Mouse (Mus musculus): ENCODE measurements around the gene BC117090. TPM values are rescaled to one million over a fixed set of nuclear protein-coding genes. Genes with fewer than 3 reads are reported as not detected.
"Not testable (repeated sequence)": the region's sequence is repeated elsewhere in the genome, so short reads cannot be mapped to it uniquely, and the experiment has no call there.

Gene BC117090
- polyA plus RNA-seq (2014; fragmentation: Nextera tagmentation; extraction: Ambion mirVana) = 1.2 TPM in 1 of 2 replicates, not detected in the other

GRCm38 (mm10) chr16:36334232-36334631 is at the start of gene BC117090:
Gene BC117090, minus strand, starts transcription at chr16:36334332.
- Histone ChIP-seq H3K4me1 (ENCODE audit: control insufficient read depth, insufficient read depth, low read length) (no peaks in the 10 kb centered on the region), H3K4me2 (ENCODE audit: low read depth, low read length) (no peak within 1 kb of the TSS), H3K36me3 (ENCODE audit: control insufficient read depth, insufficient read depth, low read length) (no peaks in the 10 kb centered on the region), H3K9me3 (ENCODE audit: control insufficient read depth, low read length) (no peaks in the 10 kb centered on the region), H3K27me3 (replicated peaks; ENCODE audit: control insufficient read depth, insufficient read depth, low read length) (no peaks in the 10 kb centered on the region), H3K4me3 (ENCODE audit: low read depth, low read length) (no peak within 1 kb of the TSS), H3K27ac (replicated peaks; ENCODE audit: low read depth, low read length) (no peak within 1 kb of the TSS), H3K9ac (ENCODE audit: low read depth, low read length) (no peak within 1 kb of the TSS)
- ATAC-seq (ENCODE audit: low read depth) = no peak
- no peak for DNase-seq (ENCODE audit: low spot score)
- 67% methylated on average over 3 of the region's 3 CpGs for WGBS

- not testable (repeated sequence) for H3K4me2 ChIP-seq (ENCODE audit: low read depth, low read length); H3K36me3 ChIP-seq (ENCODE audit: control insufficient read depth, insufficient read depth, low read length); H3K4me1 ChIP-seq (ENCODE audit: control insufficient read depth, insufficient read depth, low read length); DNase-seq (ENCODE audit: low spot score); H3K27ac ChIP-seq (replicated peaks; ENCODE audit: low read depth, low read length); H3K9me3 ChIP-seq (ENCODE audit: control insufficient read depth, low read length); H3K4me3 ChIP-seq (ENCODE audit: low read depth, low read length); H3K27me3 ChIP-seq (replicated peaks; ENCODE audit: control insufficient read depth, insufficient read depth, low read length); ATAC-seq (ENCODE audit: low read depth); H3K9ac ChIP-seq (ENCODE audit: low read depth, low read length)
- 70% methylated on average over 3 of the region's 3 CpGs for WGBS
These were observed 33.5 kb upstream of the BC117090 start, which contains the start of gene BC100530 for GRCm38 (mm10) chr16:36367648-36368047. Gene BC100530, minus strand, starts transcription at chr16:36367748.

DNA sequence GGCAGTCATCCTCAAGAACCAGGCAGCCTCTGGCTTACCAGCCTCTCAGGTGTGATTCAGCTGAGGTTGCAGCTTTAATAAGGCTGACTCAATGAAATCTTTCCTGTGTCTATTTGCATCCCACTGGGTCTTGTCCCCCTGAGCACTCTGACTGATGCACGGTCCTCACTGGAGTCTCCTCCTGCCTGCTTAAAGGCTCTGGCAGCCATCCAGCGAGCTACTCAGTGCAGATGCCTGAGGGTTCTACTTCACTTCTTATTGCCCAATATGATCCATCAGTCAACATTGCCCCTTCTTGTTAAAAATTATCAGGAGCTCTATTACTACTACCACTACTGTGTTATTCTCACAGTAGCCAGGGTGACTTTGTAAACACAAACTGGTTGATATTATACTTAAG is 3.0 kb upstream of the BC117090 start:
- DNase-seq (ENCODE audit: low spot score) (peak; percentile 63), ATAC-seq (ENCODE audit: low read depth) (no peak)
- Histone ChIP-seq H3K4me3 (ENCODE audit: low read depth, low read length) (no peak overlapping the region), H3K27ac (replicated peaks; ENCODE audit: low read depth, low read length) (no peak overlapping the region), H3K9ac (ENCODE audit: low read depth, low read length) (no peak overlapping the region), H3K27me3 (replicated peaks; ENCODE audit: control insufficient read depth, insufficient read depth, low read length) (no peaks in the 10 kb centered on the region), H3K9me3 (ENCODE audit: control insufficient read depth, low read length) (no peaks in the 10 kb centered on the region), H3K4me2 (ENCODE audit: low read depth, low read length) (no peak overlapping the region), H3K36me3 (ENCODE audit: control insufficient read depth, insufficient read depth, low read length) (no peaks in the 10 kb centered on the region), H3K4me1 (ENCODE audit: control insufficient read depth, insufficient read depth, low read length) (no peaks in the 10 kb centered on the region)
- WGBS = 38% methylated on average over 2 of the region's 2 CpGs

DNA sequence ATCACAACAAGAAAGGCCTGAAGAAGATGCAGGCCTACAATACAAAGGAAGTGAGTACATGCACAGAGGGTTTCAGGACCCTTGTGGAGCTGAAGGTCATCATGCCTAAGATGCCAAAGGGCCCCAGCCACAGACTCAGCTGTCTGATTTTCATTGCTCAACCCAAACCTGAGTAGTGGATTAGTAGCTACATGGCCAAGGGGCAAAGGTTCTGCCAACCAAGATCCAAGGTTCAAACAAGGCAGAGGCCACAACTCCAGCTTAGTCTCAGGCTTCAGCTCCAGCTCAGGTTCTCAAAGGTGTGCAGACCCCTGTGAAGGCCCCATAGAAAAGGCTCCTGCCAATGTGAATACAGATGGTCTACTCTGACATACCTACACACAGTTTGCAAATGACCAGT is 14.8 kb downstream of the BC117090 start:
- ATAC-seq (ENCODE audit: low read depth) = no peak
- no peak overlapping the region for H3K27ac ChIP-seq (replicated peaks; ENCODE audit: low read depth, low read length)
- H3K36me3 ChIP-seq (ENCODE audit: control insufficient read depth, insufficient read depth, low read length) = no peaks in the 10 kb centered on the region
- no peaks in the 10 kb centered on the region for H3K9me3 ChIP-seq (ENCODE audit: control insufficient read depth, low read length)
- no peak overlapping the region for H3K9ac ChIP-seq (ENCODE audit: low read depth, low read length)
- no peak overlapping the region for H3K4me3 ChIP-seq (ENCODE audit: low read depth, low read length)
- H3K4me2 ChIP-seq (ENCODE audit: low read depth, low read length) = no peak overlapping the region
- no peaks in the 10 kb centered on the region for H3K4me1 ChIP-seq (ENCODE audit: control insufficient read depth, insufficient read depth, low read length)
- DNase-seq (ENCODE audit: low spot score) = no peak
- H3K27me3 ChIP-seq (replicated peaks; ENCODE audit: control insufficient read depth, insufficient read depth, low read length) = no peaks in the 10 kb centered on the region

- H3K4me1 ChIP-seq (ENCODE audit: control insufficient read depth, insufficient read depth, low read length); H3K4me3 ChIP-seq (ENCODE audit: low read depth, low read length); H3K27ac ChIP-seq (replicated peaks; ENCODE audit: low read depth, low read length); DNase-seq (ENCODE audit: low spot score); ATAC-seq (ENCODE audit: low read depth); H3K4me2 ChIP-seq (ENCODE audit: low read depth, low read length); H3K36me3 ChIP-seq (ENCODE audit: control insufficient read depth, insufficient read depth, low read length); H3K9me3 ChIP-seq (ENCODE audit: control insufficient read depth, low read length); H3K27me3 ChIP-seq (replicated peaks; ENCODE audit: control insufficient read depth, insufficient read depth, low read length); H3K9ac ChIP-seq (ENCODE audit: low read depth, low read length): not testable (repeated sequence)
- 73% methylated on average over 6 of the region's 6 CpGs for WGBS
These were observed 18.0 kb downstream of the BC117090 start for GRCm38 (mm10) chr16:36316111-36316510.

DNA sequence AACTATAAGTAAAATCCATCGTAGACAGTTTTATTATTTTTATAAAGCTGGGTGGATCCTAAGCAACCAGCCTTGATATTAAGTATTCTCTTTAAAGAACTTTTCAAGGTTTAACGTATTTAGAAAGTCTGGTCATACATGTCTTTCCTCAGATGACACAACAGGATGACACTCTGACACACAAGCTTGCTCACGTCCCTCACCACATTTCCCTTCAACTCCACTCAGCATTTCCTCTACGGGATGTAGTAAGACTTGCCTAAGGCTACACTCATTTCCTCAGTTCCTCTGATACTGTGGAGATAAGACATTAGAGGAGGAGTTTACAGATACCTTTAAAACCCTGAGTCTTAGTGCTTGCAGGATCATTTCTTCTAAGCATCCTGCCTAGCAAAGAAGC is 26.5 kb downstream of the BC117090 start:
- ATAC-seq (ENCODE audit: low read depth) = no peak
- no peak overlapping the region for H3K9ac ChIP-seq (ENCODE audit: low read depth, low read length)
- H3K27me3 ChIP-seq (replicated peaks; ENCODE audit: control insufficient read depth, insufficient read depth, low read length) = no peaks in the 10 kb centered on the region
- 55% methylated on average over 4 of the region's 4 CpGs for WGBS
- H3K4me1 ChIP-seq (ENCODE audit: control insufficient read depth, insufficient read depth, low read length) = no peaks in the 10 kb centered on the region
- no peak overlapping the region for H3K27ac ChIP-seq (replicated peaks; ENCODE audit: low read depth, low read length)
- H3K36me3 ChIP-seq (ENCODE audit: control insufficient read depth, insufficient read depth, low read length) = no peaks in the 10 kb centered on the region
- no peak overlapping the region for H3K4me3 ChIP-seq (ENCODE audit: low read depth, low read length)
- H3K9me3 ChIP-seq (ENCODE audit: control insufficient read depth, low read length) = no peaks in the 10 kb centered on the region
- DNase-seq (ENCODE audit: low spot score) = no peak
- H3K4me2 ChIP-seq (ENCODE audit: low read depth, low read length) = no peak overlapping the region

GRCm38 (mm10) chr16:36289140-36289539 is 45.0 kb downstream of the BC117090 start:
- Histone ChIP-seq H3K4me3 (ENCODE audit: low read depth, low read length) (no peak overlapping the region), H3K4me2 (ENCODE audit: low read depth, low read length) (no peak overlapping the region), H3K9me3 (ENCODE audit: control insufficient read depth, low read length) (no peaks in the 10 kb centered on the region), H3K4me1 (ENCODE audit: control insufficient read depth, insufficient read depth, low read length) (no peaks in the 10 kb centered on the region), H3K27me3 (replicated peaks; ENCODE audit: control insufficient read depth, insufficient read depth, low read length) (no peaks in the 10 kb centered on the region), H3K9ac (ENCODE audit: low read depth, low read length) (no peak overlapping the region), H3K36me3 (ENCODE audit: control insufficient read depth, insufficient read depth, low read length) (no peaks in the 10 kb centered on the region), H3K27ac (replicated peaks; ENCODE audit: low read depth, low read length) (no peak overlapping the region)
- ATAC-seq (ENCODE audit: low read depth) (no peak), DNase-seq (ENCODE audit: low spot score) (no peak)
- WGBS = 77% methylated on average over 4 of the region's 4 CpGs

DNA sequence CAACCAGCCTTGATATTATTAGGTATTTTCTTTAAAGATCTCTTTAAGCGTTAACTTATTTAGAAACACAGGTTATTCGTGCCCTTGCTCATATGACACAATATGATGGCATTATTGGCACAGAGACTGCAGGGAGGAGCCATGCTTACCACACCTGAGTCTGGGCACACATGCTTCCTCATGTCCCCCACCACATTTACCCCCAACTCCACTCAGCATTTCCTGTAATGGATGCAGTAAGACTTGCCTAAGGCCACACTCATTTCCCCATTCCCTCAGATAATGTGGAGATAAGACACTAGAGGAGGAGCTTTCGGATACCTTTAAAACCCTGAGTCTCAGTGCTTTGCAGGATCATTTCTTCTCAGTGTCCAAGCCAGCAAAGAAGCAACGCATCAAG is 57.3 kb downstream of the BC117090 start, which contains the start of gene Stfa1:
Gene Stfa1 (plus strand): TSS at position 156 of the 400 bp plus-strand sequence.
- 90% methylated on average over 4 of the region's 4 CpGs for WGBS
- not testable (repeated sequence) for H3K27ac ChIP-seq (replicated peaks; ENCODE audit: low read depth, low read length); H3K4me1 ChIP-seq (ENCODE audit: control insufficient read depth, insufficient read depth, low read length); H3K9me3 ChIP-seq (ENCODE audit: control insufficient read depth, low read length); H3K27me3 ChIP-seq (replicated peaks; ENCODE audit: control insufficient read depth, insufficient read depth, low read length); H3K4me2 ChIP-seq (ENCODE audit: low read depth, low read length); H3K36me3 ChIP-seq (ENCODE audit: control insufficient read depth, insufficient read depth, low read length); DNase-seq (ENCODE audit: low spot score); ATAC-seq (ENCODE audit: low read depth); H3K9ac ChIP-seq (ENCODE audit: low read depth, low read length); H3K4me3 ChIP-seq (ENCODE audit: low read depth, low read length)
